Mouse (Mus musculus) hindbrain, embryonic 13.5 days (tissue): ENCODE results near the gene Vsig10. TPM values are rescaled to one million over a fixed set of nuclear protein-coding genes. Genes with fewer than 3 reads are reported as not detected.
"Not testable (repeated sequence)": the region's sequence is repeated elsewhere in the genome, so short reads cannot be mapped to it uniquely, and the experiment has no call there.

Experiments
- ATAC-seq: fragments of 200-750 bp; cut with Nextera tagmentation; 2 replicates; pipeline ENCODE4 v1.8.0; 2017; ENCODE audit warnings: moderate TSS enrichment; ENCODE audit not compliant: low FRiP score
- H3K27ac ChIP-seq: fragments of 300-500 bp; sonication (generic); 2 replicates; pipeline ENCODE4 v1.5.1; 2015; ENCODE audit warnings: inconsistent platforms, mild to moderate bottlenecking, moderate library complexity
- H3K27me3 ChIP-seq: fragments of 300-500 bp; sonication (generic); 2 replicates; pipeline ENCODE4 v1.6.1; 2015; ENCODE audit warnings: mild to moderate bottlenecking, inconsistent platforms
- H3K36me3 ChIP-seq: fragments of 300-500 bp; sonication (generic); 2 replicates; pipeline ENCODE4 v1.6.1; 2015; ENCODE audit warnings: mild to moderate bottlenecking, inconsistent platforms
- H3K4me1 ChIP-seq: fragments of 300-500 bp; sonication (generic); replicated peaks from 2 replicates; pipeline ENCODE4 v1.6.1; 2015; ENCODE audit warnings: inconsistent platforms
- H3K4me2 ChIP-seq: fragments of 300-500 bp; sonication (generic); 2 replicates; pipeline ENCODE4 v1.6.1; 2015; ENCODE audit warnings: inconsistent platforms, mild to moderate bottlenecking, moderate library complexity
- H3K4me3 ChIP-seq: fragments of 300-500 bp; sonication (generic); 2 replicates; pipeline ENCODE4 v1.5.1; 2015; ENCODE audit warnings: mild to moderate bottlenecking, inconsistent platforms
- H3K9ac ChIP-seq: fragments of 300-500 bp; sonication (generic); 2 replicates; pipeline ENCODE4 v1.6.1; 2015; ENCODE audit warnings: mild to moderate bottlenecking, inconsistent platforms
- H3K9me3 ChIP-seq: fragments of 300-500 bp; sonication (generic); 2 replicates; pipeline ENCODE4 v1.6.1; 2016; ENCODE audit warnings: inconsistent platforms
- WGBS: fragments of 180-500 bp; shearing (Covaris S2); methylation state at CpG from one replicate; pipeline ENCODE4 v1.1.7; 2015; 5-methylcytosine and 5-hydroxymethylcytosine counted together
- polyA plus RNA-seq: library from polyadenylated mRNA; unstranded; fragments of >200 nt; fragmentation: Nextera tagmentation; extraction: Ambion mirVana; gene quantifications from 2 replicates; pipeline ENCODE4 v1.2.1, GENCODE M21; 2015

The Vsig10 gene
- polyA plus RNA-seq, 1 experiment from 2014 or later = 1.5 TPM

DNA sequence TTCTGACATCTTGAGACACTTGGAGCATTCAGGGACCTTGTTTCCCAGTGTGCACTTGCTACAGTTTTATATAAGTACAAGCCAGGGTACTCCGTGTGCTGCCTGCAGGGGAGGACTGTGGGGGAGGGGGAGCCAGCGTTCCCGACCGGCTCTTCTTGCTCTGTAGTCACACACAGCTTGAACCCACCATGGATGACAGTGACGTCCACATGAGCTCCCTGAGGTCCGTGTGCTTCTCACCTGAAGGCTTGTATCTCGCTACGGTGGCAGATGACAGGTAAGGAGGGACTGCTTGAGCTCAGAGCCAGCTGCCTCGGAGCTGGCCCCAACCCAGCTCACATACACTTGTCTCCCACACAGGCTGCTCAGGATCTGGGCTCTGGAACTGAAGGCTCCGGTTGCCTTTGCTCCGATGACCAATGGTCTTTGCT, 57.5 kb downstream of the Vsig10 start:
- no peak for ATAC-seq
- Histone ChIP-seq H3K36me3 (peaks cover 97% of the 10 kb centered on the region), H3K9ac (no peak overlapping the region), H3K9me3 (no peaks in the 10 kb centered on the region), H3K4me3 (no peak overlapping the region), H3K4me1 (no peaks in the 10 kb centered on the region), H3K27ac (no peak overlapping the region), H3K27me3 (no peaks in the 10 kb centered on the region), H3K4me2 (no peak overlapping the region)
- 80% methylated on average over 11 of the region's 11 CpGs for WGBS

DNA sequence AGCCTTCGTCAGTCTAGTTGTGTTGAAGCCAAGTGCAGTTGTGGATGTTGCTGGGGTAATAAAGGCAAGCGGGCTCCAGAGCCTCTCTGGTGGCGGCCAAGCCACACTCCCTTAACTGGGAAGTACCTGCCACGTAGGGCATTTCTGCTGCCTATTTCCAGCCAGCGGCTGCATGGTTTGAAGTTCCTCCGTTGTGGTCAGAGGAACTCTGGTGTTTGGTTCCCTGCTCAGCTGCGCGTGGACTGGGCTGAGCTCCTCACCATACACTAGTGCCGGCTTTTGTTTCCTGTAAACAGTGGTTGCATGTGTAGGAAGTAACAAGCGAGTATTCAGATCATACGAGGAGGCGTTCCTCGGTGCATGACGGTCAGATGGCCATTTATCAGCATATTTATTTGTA, 58.8 kb downstream of the Vsig10 start:
- H3K9ac ChIP-seq, H3K4me1 ChIP-seq, ATAC-seq, H3K4me3 ChIP-seq, H3K27me3 ChIP-seq, H3K27ac ChIP-seq, H3K9me3 ChIP-seq, H3K4me2 ChIP-seq: not testable (repeated sequence)
- WGBS = 96% methylated on average over 14 of the region's 14 CpGs
- H3K36me3 ChIP-seq = peaks cover 97% of the 10 kb centered on the region

- Histone ChIP-seq H3K4me3 (no peak overlapping the region), H3K4me2 (no peak overlapping the region), H3K9me3 (no peaks in the 10 kb centered on the region), H3K9ac (no peak overlapping the region), H3K27me3 (no peaks in the 10 kb centered on the region), H3K36me3 (peaks cover 96% of the 10 kb centered on the region), H3K27ac (no peak overlapping the region), H3K4me1 (no peaks in the 10 kb centered on the region)
- WGBS = 85% methylated on average over 4 of the region's 4 CpGs
- ATAC-seq = no peak
Measured at GRCm38 (mm10) chr5:117380199-117380598, 61.3 kb downstream of the Vsig10 start.

- no peak for ATAC-seq
- H3K36me3 ChIP-seq = peaks cover 91% of the 10 kb centered on the region
- H3K4me2 ChIP-seq = no peak overlapping the region
- no peak overlapping the region for H3K9ac ChIP-seq
- no peaks in the 10 kb centered on the region for H3K27me3 ChIP-seq
- H3K27ac ChIP-seq = no peak overlapping the region
- no peaks in the 10 kb centered on the region for H3K4me1 ChIP-seq
- 78% methylated on average over 7 of the region's 7 CpGs for WGBS
- H3K9me3 ChIP-seq = no peaks in the 10 kb centered on the region
- H3K4me3 ChIP-seq = no peak overlapping the region
Measured at GRCm38 (mm10) chr5:117381785-117382184, 62.9 kb downstream of the Vsig10 start.

DNA sequence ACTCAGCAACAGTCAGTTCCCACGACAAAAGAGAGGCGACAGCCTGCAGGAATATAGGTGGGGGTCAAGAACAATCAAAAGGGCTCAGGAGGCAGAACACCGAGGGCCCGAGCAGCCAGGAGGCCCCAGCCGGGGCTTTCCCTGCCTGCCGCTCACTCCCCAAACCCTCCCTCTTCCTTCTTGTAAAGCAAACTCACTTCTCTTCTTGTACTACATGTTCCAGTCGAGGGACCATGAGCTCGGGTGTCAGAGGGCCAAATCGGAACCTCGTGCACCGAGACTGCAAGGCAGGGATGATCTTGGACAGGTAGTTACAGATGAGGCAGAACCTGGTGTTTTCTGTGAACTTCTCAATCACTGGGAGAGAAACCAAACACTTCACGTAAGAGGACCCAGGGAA, 64.3 kb downstream of the Vsig10 start:
- no peaks in the 10 kb centered on the region for H3K27me3 ChIP-seq
- H3K4me1 ChIP-seq = peaks cover 10% of the 10 kb centered on the region
- peaks cover 77% of the 10 kb centered on the region for H3K36me3 ChIP-seq
- H3K27ac ChIP-seq = no peak overlapping the region
- no peak overlapping the region for H3K9ac ChIP-seq
- no peak for ATAC-seq
- no peaks in the 10 kb centered on the region for H3K9me3 ChIP-seq
- no peak overlapping the region for H3K4me2 ChIP-seq
- no peak overlapping the region for H3K4me3 ChIP-seq
- WGBS = 78% methylated on average over 12 of the region's 12 CpGs

- Histone ChIP-seq H3K4me3 (peak overlapping the region; percentile 65), H3K27ac (peak overlapping the region; percentile 56), H3K4me1 (peaks cover 14% of the 10 kb centered on the region), H3K4me2 (peak overlapping the region; percentile 76), H3K9me3 (no peaks in the 10 kb centered on the region), H3K27me3 (no peaks in the 10 kb centered on the region), H3K9ac (peak overlapping the region; percentile 87), H3K36me3 (peaks cover 29% of the 10 kb centered on the region)
- ATAC-seq = peak; percentile 47
- 10% methylated on average over 16 of the region's 16 CpGs for WGBS
Measured at GRCm38 (mm10) chr5:117388296-117388751, 69.4 kb downstream of the Vsig10 start.

DNA sequence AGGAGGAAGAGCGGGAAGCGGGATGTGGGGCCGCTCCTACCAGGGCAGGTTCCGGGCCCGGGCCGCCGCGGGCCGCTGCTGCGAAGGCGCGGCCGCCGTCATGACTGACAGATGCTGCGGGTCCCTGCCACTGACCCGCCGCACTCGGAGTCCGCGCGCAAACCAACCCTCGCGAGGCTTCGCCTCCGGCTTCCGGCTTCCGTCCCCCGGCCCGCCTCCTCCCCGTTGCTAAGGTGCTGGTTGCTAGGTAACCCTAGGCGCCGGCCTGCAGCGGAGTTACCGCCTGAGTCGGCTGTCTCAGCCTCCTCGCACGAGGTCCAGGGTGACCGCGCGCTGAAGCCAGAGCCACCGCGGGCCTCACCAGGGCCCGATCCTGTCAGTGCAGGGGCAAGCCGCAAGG, 70.0 kb downstream of the Vsig10 start, which contains the start of gene Rfc5:
Rfc5 (minus strand) TSS at position 171 of the 400 bp plus-strand sequence.
- peak within 1 kb of the TSS; percentile 75 for H3K27ac ChIP-seq
- peak; percentile 97 for ATAC-seq
- H3K4me3 ChIP-seq = peak within 1 kb of the TSS; percentile 65
- peaks cover 14% of the 10 kb centered on the region for H3K4me1 ChIP-seq
- no peaks in the 10 kb centered on the region for H3K27me3 ChIP-seq
- H3K9me3 ChIP-seq = no peaks in the 10 kb centered on the region
- WGBS = under 1% methylated on average over 19 of the region's 44 CpGs
- H3K9ac ChIP-seq = peak within 1 kb of the TSS; percentile 87
- peak within 1 kb of the TSS; percentile 76 for H3K4me2 ChIP-seq
- H3K36me3 ChIP-seq = peaks cover 24% of the 10 kb centered on the region

DNA sequence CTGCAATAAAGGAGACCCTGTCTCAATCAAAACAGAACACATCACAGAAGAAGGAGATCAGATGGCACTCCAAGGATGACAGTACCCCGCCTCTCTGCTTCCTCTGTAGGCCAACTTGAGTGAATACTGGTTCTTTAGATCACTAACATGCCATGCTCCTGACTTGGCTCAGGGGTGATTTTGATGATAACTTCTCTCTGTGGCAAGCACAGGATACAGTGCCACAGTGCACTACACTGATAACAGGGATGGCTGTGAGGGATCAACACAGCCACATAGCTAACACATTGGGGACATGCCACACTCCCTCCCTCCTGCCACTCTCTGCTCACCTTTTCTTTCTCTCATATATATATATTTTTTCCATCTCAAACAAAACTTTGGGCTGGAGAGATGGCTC, 72.0 kb downstream of the Vsig10 start:
- no peak overlapping the region for H3K4me2 ChIP-seq
- H3K4me1 ChIP-seq = peaks cover 14% of the 10 kb centered on the region
- no peak for ATAC-seq
- no peaks in the 10 kb centered on the region for H3K27me3 ChIP-seq
- H3K9me3 ChIP-seq = no peaks in the 10 kb centered on the region
- no peak overlapping the region for H3K4me3 ChIP-seq
- WGBS = 96% methylated on average over 1 of the region's 1 CpGs
- peaks cover 3% of the 10 kb centered on the region; the same call in 1 of the 2 replicates for H3K36me3 ChIP-seq
- H3K9ac ChIP-seq = no peak overlapping the region
- H3K27ac ChIP-seq = no peak overlapping the region

DNA sequence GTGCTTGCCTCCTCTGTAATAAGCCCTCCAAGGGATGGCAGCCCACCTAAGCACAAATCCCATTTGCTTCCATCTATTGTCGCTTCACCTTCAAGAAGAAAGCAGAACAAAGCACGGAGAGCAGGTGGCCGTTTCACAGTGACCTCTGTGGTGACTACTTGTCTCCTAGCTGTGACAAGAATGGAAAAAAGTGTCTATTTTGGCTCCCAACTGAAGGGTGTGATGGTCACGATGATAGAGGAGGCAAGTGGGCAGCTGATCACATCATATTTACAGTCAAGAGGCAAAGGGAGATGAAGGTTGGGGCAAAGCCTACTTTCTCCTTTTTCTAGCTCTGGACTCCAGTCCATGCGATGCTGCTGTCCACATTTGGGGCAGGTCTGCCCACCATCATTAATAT, 77.0 kb downstream of the Vsig10 start:
- Histone ChIP-seq H3K27me3 (no peaks in the 10 kb centered on the region), H3K36me3 (no peaks in the 10 kb centered on the region), H3K9me3 (no peaks in the 10 kb centered on the region), H3K9ac (no peak overlapping the region), H3K4me2 (no peak overlapping the region), H3K4me3 (no peak overlapping the region), H3K4me1 (peaks cover 7% of the 10 kb centered on the region; the same call in 1 of the 2 replicates), H3K27ac (no peak overlapping the region)
- ATAC-seq = no peak
- WGBS = 84% methylated on average over 5 of the region's 5 CpGs

DNA sequence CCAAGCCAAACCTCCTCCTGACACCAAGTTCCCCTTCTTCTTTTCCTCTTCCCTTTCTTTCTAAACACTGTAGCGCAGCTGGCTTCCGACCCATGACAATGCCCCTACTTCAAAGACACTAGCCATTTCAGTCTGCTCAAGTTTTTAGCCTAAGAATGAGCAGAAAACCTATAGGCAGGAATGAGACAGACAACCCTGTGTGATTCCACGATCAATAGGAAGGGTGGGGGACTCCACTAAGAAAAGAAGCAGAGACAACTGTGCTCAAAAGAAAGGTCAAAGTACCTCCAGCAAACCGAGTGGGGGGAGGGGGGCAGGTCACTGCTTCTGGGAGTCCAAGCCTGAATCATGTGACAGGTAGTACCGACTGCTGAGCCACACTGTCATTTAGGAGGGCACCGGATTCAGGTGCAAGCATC, 77.7 kb downstream of the Vsig10 start:
- Histone ChIP-seq H3K4me1 (peaks cover 7% of the 10 kb centered on the region; the same call in 1 of the 2 replicates), H3K9ac (no peak overlapping the region), H3K27me3 (no peaks in the 10 kb centered on the region), H3K4me2 (no peak overlapping the region), H3K36me3 (no peaks in the 10 kb centered on the region), H3K27ac (no peak overlapping the region), H3K4me3 (no peak overlapping the region), H3K9me3 (no peaks in the 10 kb centered on the region)
- no peak for ATAC-seq
- WGBS = 46% methylated on average over 6 of the region's 6 CpGs

DNA sequence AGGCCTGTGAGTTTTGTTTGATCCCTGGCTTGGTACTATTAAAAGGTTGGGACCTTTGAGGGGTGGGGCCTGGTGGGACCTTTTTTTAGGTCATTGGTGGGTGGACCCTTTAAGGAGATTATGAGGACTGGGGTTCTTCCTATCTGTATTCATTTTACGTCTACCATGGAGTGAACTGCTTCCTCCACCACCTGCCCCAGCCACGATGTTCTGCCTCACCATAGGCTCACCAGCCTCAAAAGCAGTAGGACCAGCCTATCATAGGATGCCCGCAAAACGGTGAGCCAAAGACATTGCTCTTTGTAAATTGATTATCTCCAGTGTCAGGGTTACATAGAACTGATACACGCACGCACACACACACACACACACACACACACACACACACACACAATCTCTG, 78.5 kb downstream of the Vsig10 start:
- Histone ChIP-seq H3K4me2 (no peak overlapping the region), H3K4me3 (no peak overlapping the region), H3K4me1 (peaks cover 7% of the 10 kb centered on the region; the same call in 1 of the 2 replicates), H3K27me3 (no peaks in the 10 kb centered on the region), H3K9ac (no peak overlapping the region), H3K9me3 (no peaks in the 10 kb centered on the region), H3K27ac (no peak overlapping the region), H3K36me3 (no peaks in the 10 kb centered on the region)
- WGBS = 82% methylated on average over 6 of the region's 6 CpGs
- no peak for ATAC-seq

GRCm38 (mm10) chr5:117398007-117398550, 79.2 kb downstream of the Vsig10 start:
- H3K27me3 ChIP-seq = no peaks in the 10 kb centered on the region
- 41% methylated on average over 4 of the region's 5 CpGs for WGBS
- no peak for ATAC-seq
- peak overlapping the region; percentile 3; the same call in 1 of the 2 replicates for H3K27ac ChIP-seq
- H3K4me1 ChIP-seq = peaks cover 7% of the 10 kb centered on the region; the same call in 1 of the 2 replicates
- no peak overlapping the region for H3K9ac ChIP-seq
- no peak overlapping the region for H3K4me3 ChIP-seq
- H3K36me3 ChIP-seq = no peaks in the 10 kb centered on the region
- H3K4me2 ChIP-seq = no peak overlapping the region
- no peaks in the 10 kb centered on the region for H3K9me3 ChIP-seq

- Histone ChIP-seq H3K4me1 (peaks cover 7% of the 10 kb centered on the region; the same call in 1 of the 2 replicates), H3K4me3 (no peak overlapping the region), H3K4me2 (no peak overlapping the region), H3K27me3 (no peaks in the 10 kb centered on the region), H3K9ac (no peak overlapping the region), H3K9me3 (no peaks in the 10 kb centered on the region), H3K36me3 (no peaks in the 10 kb centered on the region), H3K27ac (no peak overlapping the region)
- 78% methylated on average over 9 of the region's 9 CpGs for WGBS
- no peak for ATAC-seq
Measured at GRCm38 (mm10) chr5:117399281-117399680, 80.4 kb downstream of the Vsig10 start.
